Mouse (Mus musculus): ENCODE data around the gene 1810010D01Rik.

Gene 1810010D01Rik

DNA sequence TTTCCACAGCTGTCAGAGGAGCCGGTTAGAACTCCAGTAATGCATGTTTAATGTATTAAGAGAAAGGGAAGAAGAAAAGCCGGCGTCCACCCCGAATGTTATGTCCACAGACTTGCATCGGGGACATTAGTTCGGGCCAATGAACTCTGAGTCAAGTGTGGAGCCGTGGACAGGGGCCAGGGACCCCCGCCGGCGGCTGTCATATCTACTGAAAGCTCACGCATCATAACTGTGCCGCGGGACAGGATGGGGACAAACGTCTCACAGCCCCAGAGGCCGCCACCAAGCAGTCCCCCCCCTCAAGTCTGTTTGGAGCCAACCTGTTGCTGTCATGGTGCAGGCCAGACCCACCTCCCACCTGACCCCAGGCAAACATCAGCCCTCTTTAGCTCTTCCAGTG, 34.4 kb downstream of the 1810010D01Rik start:
- DNase-seq (ENCODE audit: low spot score): no peak

DNA sequence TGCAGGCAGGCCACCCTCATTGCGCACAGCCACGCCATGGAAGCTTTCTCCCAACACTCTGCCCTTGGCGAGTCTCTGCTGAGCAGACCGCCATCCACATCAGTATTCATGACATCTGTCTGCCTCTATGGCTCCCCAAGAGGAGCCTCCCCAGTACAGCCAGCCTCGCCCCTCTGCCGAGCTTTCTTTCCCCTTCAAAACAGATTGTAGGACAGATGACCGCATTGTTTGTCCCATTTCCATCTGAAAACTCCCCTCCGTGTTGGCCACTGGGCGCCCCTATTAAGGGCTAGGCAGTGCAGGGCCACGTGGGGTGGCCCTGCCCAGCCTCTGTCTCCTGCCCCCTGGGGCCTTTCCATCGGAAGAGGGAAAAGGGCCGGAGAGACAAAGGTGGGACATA, 34.8 kb downstream of the 1810010D01Rik start:
- no peak for DNase-seq (ENCODE audit: low spot score)

DNA sequence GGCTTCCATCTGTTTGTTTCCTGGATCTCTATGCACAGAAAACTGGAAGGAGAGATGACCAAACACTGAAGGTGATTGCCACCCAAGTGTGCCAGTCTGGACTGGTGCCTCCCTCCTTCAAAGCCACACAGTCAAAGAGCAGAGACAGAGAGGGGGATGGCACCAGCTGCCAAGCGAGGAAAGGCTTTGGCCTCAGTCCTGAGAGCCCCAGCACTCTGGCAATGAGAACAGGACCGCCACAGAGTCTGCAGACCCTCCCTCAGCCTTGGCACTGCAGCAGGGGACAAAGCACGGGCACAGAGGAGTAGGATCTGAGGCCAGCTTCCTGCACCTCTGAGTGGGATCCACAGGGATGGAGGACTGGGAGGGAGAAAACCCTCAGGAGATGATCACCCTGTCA, 38.2 kb downstream of the 1810010D01Rik start:
- DNase-seq (ENCODE audit: low spot score): no peak

DNA sequence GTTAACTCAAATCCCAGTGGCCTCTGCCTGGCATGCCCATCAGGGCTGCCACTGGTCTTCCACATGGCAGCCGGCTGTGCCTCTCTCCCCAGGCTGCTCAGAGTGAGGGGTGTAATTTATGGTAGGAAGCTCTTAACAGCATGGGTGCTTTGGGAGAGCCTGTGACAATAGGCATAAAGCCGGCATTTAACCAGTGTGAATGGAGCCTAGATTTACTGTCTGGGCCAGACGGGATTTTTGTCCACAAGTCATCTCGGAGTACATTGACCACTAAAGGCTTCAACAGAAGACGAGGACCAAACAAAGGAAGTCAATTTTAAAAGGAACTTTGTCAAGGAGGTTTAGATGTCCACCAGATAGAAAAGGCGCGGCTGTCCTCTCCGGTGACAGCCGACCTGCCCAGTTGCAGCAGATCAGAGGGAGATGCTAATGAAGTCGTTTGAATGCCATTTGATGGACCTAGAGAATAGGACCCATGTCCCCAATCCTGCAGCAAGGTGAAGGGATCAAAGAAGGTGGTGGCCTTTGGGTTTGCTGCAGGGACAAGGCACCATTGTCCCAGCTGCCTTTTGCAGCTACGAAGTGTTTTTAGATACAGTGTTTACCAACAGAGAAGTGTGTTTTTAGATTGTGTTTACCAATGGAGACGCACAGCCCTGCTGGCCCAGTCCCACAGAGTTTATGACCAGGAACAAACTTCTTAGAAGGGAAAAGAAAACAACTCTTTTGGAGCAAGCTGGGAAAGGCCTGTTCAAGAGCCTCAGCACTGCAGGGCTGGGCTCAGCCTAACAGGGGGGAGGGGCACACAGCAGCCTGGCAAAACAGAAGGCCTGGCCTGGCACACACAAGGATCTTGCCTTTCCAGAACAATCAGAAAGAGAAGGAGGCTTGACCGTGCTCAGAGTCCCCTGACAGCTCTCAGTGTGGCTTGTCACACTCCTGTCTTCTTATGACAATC, 48.4 kb downstream of the 1810010D01Rik start:
- DNase-seq (ENCODE audit: low spot score): no peak
